Mouse (Mus musculus): ENCODE results near the gene Dlx2. TPM values are rescaled to one million over a fixed set of nuclear protein-coding genes. Genes with fewer than 3 reads are reported as not detected.

Dlx2 gene
- polyA plus RNA-seq, 1 experiment from 2014 or later = 4.5 TPM

DNA sequence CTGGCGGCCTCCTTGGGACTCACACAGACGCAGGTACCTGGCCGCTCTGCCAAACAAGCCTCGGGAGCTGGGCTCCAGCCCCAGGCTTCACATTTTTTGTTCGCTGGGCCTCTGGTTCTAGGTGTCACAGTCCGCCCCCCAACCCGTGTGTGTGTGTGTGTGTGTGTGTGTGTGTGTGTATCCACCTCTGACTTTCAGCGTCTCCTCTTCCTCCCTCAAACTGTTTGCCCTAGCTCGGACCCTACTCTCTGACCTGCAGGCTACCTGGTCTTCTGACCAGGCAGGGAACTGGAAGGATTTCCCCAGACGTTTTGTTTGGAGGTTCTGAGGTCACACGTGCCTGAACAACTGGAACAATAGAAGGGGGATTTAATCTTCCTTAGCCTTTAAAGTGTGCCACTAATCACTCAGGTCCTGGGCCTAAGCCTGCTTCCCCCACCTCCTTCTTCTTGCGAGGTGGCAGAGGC is 15.4 kb downstream of the Dlx2 start:
- Histone ChIP-seq H3K27ac (ENCODE audit: low read length) (peak overlapping the region; percentile 31), H3K36me3 (ENCODE audit: control insufficient read depth, insufficient read depth, low read length) (no peaks in the 10 kb centered on the region), H3K4me3 (ENCODE audit: low read depth, low read length) (peak overlapping the region; percentile 39), H3K27me3 (ENCODE audit: control insufficient read depth, insufficient read depth, low read depth, low read length) (peaks cover 65% of the 10 kb centered on the region), H3K4me2 (ENCODE audit: low read length) (no peak overlapping the region), H3K4me1 (ENCODE audit: control insufficient read depth, insufficient read depth, low read length) (peaks cover 8% of the 10 kb centered on the region; the same call in 1 of the 2 replicates), H3K9me3 (replicated peaks; ENCODE audit: control insufficient read depth, low read length, poor library complexity, severe bottlenecking) (no peaks in the 10 kb centered on the region), H3K9ac (ENCODE audit: low read depth, low read length) (no peak overlapping the region; the same call in 1 of the 2 replicates)
- WGBS = 1% methylated on average over 12 of the region's 12 CpGs
- ATAC-seq = no peak

DNA sequence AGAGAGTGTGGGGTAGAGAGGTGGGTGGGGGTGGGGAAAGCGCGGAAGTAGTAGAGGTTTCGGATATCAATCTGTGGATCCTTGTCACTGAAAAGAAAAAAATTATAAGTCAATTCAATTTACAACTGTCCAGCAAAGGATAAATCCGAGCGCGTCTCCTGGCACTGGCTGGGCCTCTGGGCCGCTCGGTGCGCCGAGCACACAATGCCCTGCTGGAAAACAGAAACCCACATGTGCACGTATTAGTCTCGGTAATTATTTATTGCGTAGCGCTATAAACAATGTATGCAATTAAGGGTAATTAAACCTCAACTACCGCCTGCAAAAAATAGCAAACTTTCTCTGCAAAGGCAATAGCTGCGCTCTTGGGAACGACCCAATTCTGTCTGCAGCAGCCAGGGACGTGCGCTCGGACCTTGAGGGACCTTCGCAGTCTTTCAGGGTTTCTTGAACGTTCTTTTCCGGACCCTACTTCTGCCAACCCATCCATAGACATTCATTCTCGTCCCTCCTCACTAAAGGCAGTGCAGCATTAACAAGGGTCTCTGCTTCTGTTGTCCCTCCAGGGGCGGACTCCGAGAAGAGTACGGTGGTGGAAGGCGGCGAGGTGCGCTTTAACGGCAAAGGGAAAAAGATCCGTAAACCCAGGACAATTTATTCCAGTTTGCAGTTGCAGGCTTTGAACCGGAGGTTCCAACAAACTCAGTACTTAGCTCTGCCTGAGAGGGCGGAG is 16.0 kb downstream of the Dlx2 start:
- peak overlapping the region; percentile 39 for H3K4me3 ChIP-seq (ENCODE audit: low read depth, low read length)
- H3K27ac ChIP-seq (ENCODE audit: low read length) = peak overlapping the region; percentile 67
- WGBS = under 1% methylated on average over 34 of the region's 34 CpGs
- H3K36me3 ChIP-seq (ENCODE audit: control insufficient read depth, insufficient read depth, low read length) = no peaks in the 10 kb centered on the region
- H3K9ac ChIP-seq (ENCODE audit: low read depth, low read length) = no peak overlapping the region; the same call in 1 of the 2 replicates
- H3K9me3 ChIP-seq (replicated peaks; ENCODE audit: control insufficient read depth, low read length, poor library complexity, severe bottlenecking) = no peaks in the 10 kb centered on the region
- no peak for ATAC-seq
- H3K27me3 ChIP-seq (ENCODE audit: control insufficient read depth, insufficient read depth, low read depth, low read length) = peaks cover 71% of the 10 kb centered on the region
- peaks cover 8% of the 10 kb centered on the region; the same call in 1 of the 2 replicates for H3K4me1 ChIP-seq (ENCODE audit: control insufficient read depth, insufficient read depth, low read length)
- no peak overlapping the region; the same call in 1 of the 2 replicates for H3K4me2 ChIP-seq (ENCODE audit: low read length)

DNA sequence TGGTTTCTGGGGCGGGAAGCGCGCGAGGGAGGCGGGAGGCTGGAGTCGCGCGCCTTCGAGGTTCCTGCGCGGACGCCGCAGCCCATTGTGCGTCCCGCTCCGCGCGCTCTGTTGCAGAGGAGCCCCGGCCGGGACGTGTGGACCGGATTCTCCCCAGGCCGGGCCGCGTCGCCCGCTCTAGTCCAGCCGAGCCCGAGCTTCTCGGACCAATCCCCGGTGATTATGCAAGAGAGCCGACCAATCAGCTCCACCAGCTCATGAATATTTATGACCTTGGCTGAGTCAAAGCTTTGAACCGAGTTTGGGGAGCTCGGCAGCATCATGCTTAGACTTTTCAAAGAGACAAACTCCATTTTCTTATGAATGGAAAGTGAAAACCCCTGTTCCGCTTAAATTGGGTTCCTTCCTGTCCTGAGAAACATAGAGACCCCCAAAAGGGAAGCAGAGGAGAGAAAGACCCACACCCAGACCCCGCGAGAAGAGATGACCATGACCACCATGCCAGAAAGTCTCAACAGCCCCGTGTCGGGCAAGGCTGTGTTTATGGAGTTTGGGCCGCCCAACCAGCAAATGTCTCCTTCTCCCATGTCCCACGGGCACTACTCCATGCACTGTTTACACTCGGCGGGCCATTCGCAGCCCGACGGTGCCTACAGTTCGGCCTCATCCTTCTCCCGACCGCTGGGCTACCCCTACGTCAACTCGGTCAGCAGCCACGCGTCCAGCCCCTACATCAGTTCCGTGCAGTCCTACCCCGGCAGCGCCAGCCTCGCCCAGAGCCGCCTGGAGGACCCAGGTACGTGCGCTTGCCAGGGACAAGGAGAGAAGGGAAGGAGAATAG is 16.8 kb downstream of the Dlx2 start:
- Histone ChIP-seq H3K4me1 (ENCODE audit: control insufficient read depth, insufficient read depth, low read length) (peaks cover 8% of the 10 kb centered on the region; the same call in 1 of the 2 replicates), H3K9ac (ENCODE audit: low read depth, low read length) (peak overlapping the region; percentile 59), H3K36me3 (ENCODE audit: control insufficient read depth, insufficient read depth, low read length) (no peaks in the 10 kb centered on the region), H3K4me2 (ENCODE audit: low read length) (peak overlapping the region; percentile 48), H3K27me3 (ENCODE audit: control insufficient read depth, insufficient read depth, low read depth, low read length) (peaks cover 79% of the 10 kb centered on the region), H3K27ac (ENCODE audit: low read length) (peak overlapping the region; percentile 67), H3K9me3 (replicated peaks; ENCODE audit: control insufficient read depth, low read length, poor library complexity, severe bottlenecking) (no peaks in the 10 kb centered on the region), H3K4me3 (ENCODE audit: low read depth, low read length) (peak overlapping the region; percentile 39)
- ATAC-seq = peak; percentile 83
- 0% methylated on average over 47 of the region's 60 CpGs for WGBS

DNA sequence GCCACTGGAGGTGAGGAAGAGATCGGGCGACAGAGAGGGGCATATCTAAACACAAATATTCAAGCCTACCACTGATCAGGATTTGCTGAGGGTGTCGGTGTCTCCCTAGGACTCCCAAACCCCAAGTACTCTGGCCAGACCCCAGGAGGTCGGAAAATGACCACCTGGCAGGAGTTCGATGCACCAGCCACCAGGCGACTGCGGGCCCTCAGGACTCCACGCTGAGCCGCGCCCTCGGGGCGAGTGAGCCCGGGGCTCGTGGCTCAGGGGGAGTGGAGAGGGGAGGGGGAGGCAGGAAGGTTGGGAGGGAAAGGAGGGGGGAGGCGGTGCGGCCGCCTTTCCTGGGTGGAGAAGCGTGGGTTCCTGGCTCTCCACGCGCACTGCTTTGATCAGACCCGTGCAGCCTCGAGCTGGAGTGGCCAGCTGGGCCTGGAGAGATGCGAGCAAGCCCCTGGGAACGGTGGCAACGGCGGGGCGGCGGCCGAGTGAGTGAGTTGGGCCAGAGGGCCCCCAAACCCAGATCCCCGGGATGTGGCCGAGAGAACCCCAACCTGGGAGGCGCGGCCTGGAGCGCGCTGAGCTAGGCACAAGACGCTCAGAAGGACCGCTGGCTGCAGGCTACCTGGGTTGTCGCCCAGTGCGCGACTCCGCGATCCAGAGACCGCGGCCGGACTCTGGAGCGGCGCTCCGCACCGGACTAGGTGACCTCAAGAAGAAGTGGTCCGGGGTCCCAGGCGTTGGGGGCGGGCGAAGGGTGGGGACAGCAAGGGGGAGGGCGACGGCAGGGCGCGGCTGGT is 17.6 kb downstream of the Dlx2 start:
- 1% methylated on average over 44 of the region's 57 CpGs for WGBS
- Histone ChIP-seq H3K9me3 (replicated peaks; ENCODE audit: control insufficient read depth, low read length, poor library complexity, severe bottlenecking) (no peaks in the 10 kb centered on the region), H3K36me3 (ENCODE audit: control insufficient read depth, insufficient read depth, low read length) (no peaks in the 10 kb centered on the region), H3K27me3 (ENCODE audit: control insufficient read depth, insufficient read depth, low read depth, low read length) (peaks cover 80% of the 10 kb centered on the region), H3K27ac (ENCODE audit: low read length) (peak overlapping the region; percentile 63), H3K9ac (ENCODE audit: low read depth, low read length) (peak overlapping the region; percentile 59), H3K4me3 (ENCODE audit: low read depth, low read length) (peak overlapping the region; percentile 39), H3K4me2 (ENCODE audit: low read length) (peak overlapping the region; percentile 48), H3K4me1 (ENCODE audit: control insufficient read depth, insufficient read depth, low read length) (peaks cover 8% of the 10 kb centered on the region; the same call in 1 of the 2 replicates)
- peak; percentile 55 for ATAC-seq

DNA sequence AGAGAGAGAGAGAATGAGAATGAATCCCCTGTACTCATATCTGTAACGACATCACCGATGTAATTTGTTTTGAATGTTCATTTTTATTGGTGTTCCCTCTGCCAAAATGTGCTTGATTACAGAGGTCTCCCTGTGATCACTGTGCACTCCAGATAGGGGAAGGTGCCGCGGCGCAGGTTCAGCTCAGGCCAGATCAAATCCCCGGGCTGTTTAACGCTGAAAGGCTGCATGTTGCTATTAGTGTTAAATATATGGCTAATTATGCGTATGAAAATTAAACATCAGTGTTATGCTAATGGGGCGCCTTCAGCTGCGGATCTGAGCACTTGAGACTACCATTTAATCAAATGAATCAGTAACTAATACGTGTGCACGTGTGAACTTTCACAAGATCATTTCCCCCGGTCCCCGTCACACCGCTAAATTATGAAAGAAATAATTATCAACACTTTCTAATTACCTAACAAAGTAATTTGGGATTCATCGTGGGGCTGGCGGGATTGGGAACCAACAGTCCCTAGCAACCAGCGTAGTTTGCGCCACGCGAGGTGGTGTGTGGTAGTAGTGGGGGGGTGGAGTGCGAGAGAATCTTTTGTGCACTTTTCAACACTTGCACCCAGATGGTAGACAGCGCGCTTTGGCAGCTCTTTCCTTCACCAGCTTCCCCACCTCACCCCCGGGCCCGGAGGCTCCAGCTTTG is 18.4 kb downstream of the Dlx2 start, which contains the start of gene Dlx1:
TSS of gene Dlx1 (plus strand) at position 100 of the 700 bp plus-strand sequence.
- peak within 1 kb of the TSS; percentile 39 for H3K4me3 ChIP-seq (ENCODE audit: low read depth, low read length)
- H3K27ac ChIP-seq (ENCODE audit: low read length) = peak within 1 kb of the TSS; percentile 63
- ATAC-seq = no peak
- under 1% methylated on average over 26 of the region's 26 CpGs for WGBS
- H3K9ac ChIP-seq (ENCODE audit: low read depth, low read length) = peak within 1 kb of the TSS; percentile 59; the same call in 1 of the 2 replicates
- no peaks in the 10 kb centered on the region for H3K36me3 ChIP-seq (ENCODE audit: control insufficient read depth, insufficient read depth, low read length)
- peak within 1 kb of the TSS; percentile 48 for H3K4me2 ChIP-seq (ENCODE audit: low read length)
- no peaks in the 10 kb centered on the region for H3K9me3 ChIP-seq (replicated peaks; ENCODE audit: control insufficient read depth, low read length, poor library complexity, severe bottlenecking)
- peaks cover 82% of the 10 kb centered on the region for H3K27me3 ChIP-seq (ENCODE audit: control insufficient read depth, insufficient read depth, low read depth, low read length)
- H3K4me1 ChIP-seq (ENCODE audit: control insufficient read depth, insufficient read depth, low read length) = peaks cover 8% of the 10 kb centered on the region; the same call in 1 of the 2 replicates

DNA sequence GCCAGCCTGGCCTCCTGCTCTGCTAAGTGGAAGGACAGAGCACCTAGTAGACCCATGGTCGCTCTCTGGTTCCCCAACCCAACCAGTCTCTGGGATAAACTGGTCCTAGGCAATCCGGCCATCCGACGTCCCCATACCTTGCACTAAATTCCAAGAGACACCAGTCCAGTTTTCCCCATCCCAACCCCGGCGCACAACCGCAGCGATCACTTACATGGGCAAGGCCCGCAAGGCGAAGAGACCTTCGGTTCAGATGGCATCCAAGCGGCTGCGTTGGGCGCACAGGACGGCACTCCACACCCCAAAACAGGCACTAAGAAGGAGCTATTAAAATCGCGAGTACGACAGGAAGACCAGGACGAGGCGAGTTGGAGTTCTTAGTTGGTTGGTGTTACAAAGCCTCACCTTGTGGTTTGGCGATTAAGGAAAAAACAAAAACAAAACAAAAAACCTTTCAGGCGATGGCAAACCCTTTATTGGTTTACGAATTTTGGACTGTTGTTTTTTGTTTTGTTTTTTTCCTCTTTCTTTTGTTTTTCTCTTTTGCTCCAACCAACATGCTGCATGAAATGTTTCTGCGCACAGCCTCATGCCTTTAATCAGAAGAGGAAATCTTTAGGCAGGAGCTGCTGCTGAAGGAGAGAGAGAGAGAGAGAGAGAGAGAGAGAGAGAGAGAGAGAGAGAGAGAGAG is 19.1 kb downstream of the Dlx2 start:
- Histone ChIP-seq H3K9me3 (replicated peaks; ENCODE audit: control insufficient read depth, low read length, poor library complexity, severe bottlenecking) (no peaks in the 10 kb centered on the region), H3K27me3 (ENCODE audit: control insufficient read depth, insufficient read depth, low read depth, low read length) (peaks cover 82% of the 10 kb centered on the region), H3K9ac (ENCODE audit: low read depth, low read length) (no peak overlapping the region), H3K4me2 (ENCODE audit: low read length) (peak overlapping the region; percentile 28), H3K4me1 (ENCODE audit: control insufficient read depth, insufficient read depth, low read length) (peaks cover 8% of the 10 kb centered on the region; the same call in 1 of the 2 replicates), H3K36me3 (ENCODE audit: control insufficient read depth, insufficient read depth, low read length) (no peaks in the 10 kb centered on the region), H3K27ac (ENCODE audit: low read length) (no peak overlapping the region), H3K4me3 (ENCODE audit: low read depth, low read length) (peak overlapping the region; percentile 9; the same call in 1 of the 2 replicates)
- ATAC-seq = no peak
- 3% methylated on average over 24 of the region's 24 CpGs for WGBS

DNA sequence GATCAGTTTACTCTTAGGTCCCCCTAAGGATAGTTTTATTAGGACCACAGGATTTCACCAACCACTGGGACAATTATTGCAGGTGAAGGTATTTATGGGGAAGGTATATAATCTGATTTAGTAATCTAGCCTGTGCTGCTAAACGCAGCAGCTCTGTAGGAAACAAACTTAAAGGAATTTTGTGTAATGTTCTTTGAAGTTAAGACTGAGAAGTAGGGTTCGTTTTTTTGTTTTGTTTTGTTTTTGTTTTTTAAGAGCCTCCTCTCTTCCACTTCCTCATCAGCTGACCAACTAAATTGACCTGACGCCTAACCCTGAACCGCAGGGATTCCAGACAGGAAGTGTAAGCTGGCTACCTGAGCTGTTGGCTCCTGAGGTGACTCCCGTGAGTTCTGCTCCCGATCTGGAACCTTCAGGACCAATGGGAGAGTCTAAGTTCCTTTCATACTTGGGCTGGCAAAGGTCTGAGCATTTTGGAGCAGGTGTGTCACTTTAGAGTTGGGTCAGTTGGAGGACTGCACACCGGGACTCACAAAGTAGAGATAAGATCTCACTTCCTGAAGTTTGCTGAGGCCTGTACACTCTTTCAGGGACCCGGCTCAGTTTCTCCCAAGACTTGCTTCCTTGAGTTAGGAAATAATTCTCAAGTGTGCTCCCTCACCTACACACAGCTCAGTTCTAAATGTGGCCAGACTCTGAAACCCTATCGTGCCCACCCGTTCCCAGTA is 19.8 kb downstream of the Dlx2 start:
- no peak for ATAC-seq
- Histone ChIP-seq H3K9me3 (replicated peaks; ENCODE audit: control insufficient read depth, low read length, poor library complexity, severe bottlenecking) (no peaks in the 10 kb centered on the region), H3K27me3 (ENCODE audit: control insufficient read depth, insufficient read depth, low read depth, low read length) (peaks cover 77% of the 10 kb centered on the region), H3K4me1 (ENCODE audit: control insufficient read depth, insufficient read depth, low read length) (peaks cover 8% of the 10 kb centered on the region; the same call in 1 of the 2 replicates), H3K27ac (ENCODE audit: low read length) (no peak overlapping the region), H3K4me3 (ENCODE audit: low read depth, low read length) (0 out of 2 replicates have a peak overlapping the region, but pooled peaks have one; percentile 7), H3K4me2 (ENCODE audit: low read length) (peak overlapping the region; percentile 29), H3K9ac (ENCODE audit: low read depth, low read length) (no peak overlapping the region), H3K36me3 (ENCODE audit: control insufficient read depth, insufficient read depth, low read length) (no peaks in the 10 kb centered on the region)
- 3% methylated on average over 10 of the region's 10 CpGs for WGBS

Data from midbrain, embryonic 16.5 days (tissue).